Mouse (Mus musculus) lung, embryonic 16.5 days (tissue): ENCODE results near the gene Hoxa11. TPM values are rescaled to one million over a fixed set of nuclear protein-coding genes. Genes with fewer than 3 reads are reported as not detected.

Source experiments
- ATAC-seq: fragments of 200-750 bp; cut with Nextera tagmentation; 2 replicates; pipeline ENCODE4 v1.8.0; 2017; ENCODE audit warnings: low read depth, mild to moderate bottlenecking, moderate library complexity
- H3K27ac ChIP-seq: fragments of 300-500 bp; sonication (generic); 2 replicates; pipeline ENCODE4 v1.5.1; 2014; ENCODE audit warnings: mild to moderate bottlenecking, control low read depth, low read length
- H3K27me3 ChIP-seq: fragments of 300-500 bp; sonication (generic); 2 replicates; pipeline ENCODE4 v1.6.1; 2014; ENCODE audit warnings: low read depth, low read length, mixed read lengths; ENCODE audit not compliant: control insufficient read depth, insufficient read depth
- H3K36me3 ChIP-seq: fragments of 300-500 bp; sonication (generic); 2 replicates; pipeline ENCODE4 v1.6.1; 2014; ENCODE audit warnings: low read length; ENCODE audit not compliant: control insufficient read depth, insufficient read depth
- H3K4me1 ChIP-seq: fragments of 300-500 bp; sonication (generic); replicated peaks from 2 replicates; pipeline ENCODE4 v1.6.1; 2014; ENCODE audit warnings: low read length, mixed read lengths; ENCODE audit not compliant: control insufficient read depth, insufficient read depth
- H3K4me2 ChIP-seq: fragments of 300-500 bp; sonication (generic); 2 replicates; pipeline ENCODE4 v1.6.1; 2014; ENCODE audit warnings: low read depth, low read length, control low read depth
- H3K4me3 ChIP-seq: fragments of 300-500 bp; sonication (generic); 2 replicates; pipeline ENCODE4 v1.5.1; 2014; ENCODE audit warnings: mild to moderate bottlenecking, low read length, control low read depth
- H3K9ac ChIP-seq: fragments of 300-500 bp; sonication (generic); 2 replicates; pipeline ENCODE4 v1.6.1; 2014; ENCODE audit warnings: low read length, control low read depth
- H3K9me3 ChIP-seq: fragments of 300-500 bp; sonication (generic); 2 replicates; pipeline ENCODE4 v1.6.1; 2016; ENCODE audit warnings: low read length; ENCODE audit not compliant: control insufficient read depth
- WGBS: fragments of 180-500 bp; shearing (Covaris S2); extraction: QIAGEN DNeasy Blood & Tissue Kit; methylation state at CpG from one replicate; pipeline ENCODE4 v1.1.7; 2014; 5-methylcytosine and 5-hydroxymethylcytosine counted together
- polyA plus RNA-seq: library from polyadenylated mRNA; unstranded; fragments of >200 nt; fragmentation: Nextera tagmentation; extraction: Ambion mirVana; gene quantifications from 2 replicates; pipeline ENCODE4 v1.2.1, GENCODE M21; 2015

The Hoxa11 gene
- polyA plus RNA-seq, 1 experiment from 2014 or later, result not detected

GRCm38 (mm10) chr6:52231885-52232567 lies 13.6 kb downstream of the Hoxa11 start:
- 2% methylated on average over 18 of the region's 18 CpGs for WGBS

GRCm38 (mm10) chr6:52230516-52231165 lies 15.0 kb downstream of the Hoxa11 start, which contains the start of gene Hoxa9:
TSS of gene Hoxa9 (minus strand) at chr6:52231089.
- 2% methylated on average over 20 of the region's 36 CpGs for WGBS
- H3K36me3 ChIP-seq, result no peaks in the 10 kb centered on the region
- no peak within 1 kb of the TSS for H3K27ac ChIP-seq
- H3K27me3 ChIP-seq, result peaks cover 91% of the 10 kb centered on the region
- no peaks in the 10 kb centered on the region for H3K9me3 ChIP-seq
- H3K9ac ChIP-seq, result no peak within 1 kb of the TSS
- no peak within 1 kb of the TSS for H3K4me2 ChIP-seq
- ATAC-seq, result peak; percentile 18; the same call in 1 of the 2 replicates
- peaks cover 7% of the 10 kb centered on the region for H3K4me1 ChIP-seq
- H3K4me3 ChIP-seq, result no peak within 1 kb of the TSS

More at GRCm38 (mm10) chr6:52231885-52232567, 13.6 kb downstream of the Hoxa11 start:
- Histone ChIP-seq H3K9me3 (no peaks in the 10 kb centered on the region), H3K27me3 (peaks cover 91% of the 10 kb centered on the region), H3K4me1 (peaks cover 2% of the 10 kb centered on the region; the same call in 1 of the 2 replicates), H3K9ac (no peak overlapping the region), H3K4me2 (no peak overlapping the region), H3K36me3 (no peaks in the 10 kb centered on the region), H3K4me3 (no peak overlapping the region; the same call in 1 of the 2 replicates), H3K27ac (no peak overlapping the region)
- ATAC-seq, result no peak

GRCm38 (mm10) chr6:52229558-52230416 lies 15.8 kb downstream of the Hoxa11 start:
- Histone ChIP-seq H3K27me3 (peaks cover 91% of the 10 kb centered on the region), H3K27ac (no peak overlapping the region), H3K9me3 (no peaks in the 10 kb centered on the region), H3K4me3 (no peak overlapping the region), H3K4me2 (no peak overlapping the region), H3K4me1 (peaks cover 10% of the 10 kb centered on the region), H3K36me3 (no peaks in the 10 kb centered on the region), H3K9ac (no peak overlapping the region)
- ATAC-seq, result no peak; the same call in 1 of the 2 replicates
- 3% methylated on average over 44 of the region's 44 CpGs for WGBS

- WGBS, result 2% methylated on average over 38 of the region's 38 CpGs
- Histone ChIP-seq H3K4me3 (no peak overlapping the region), H3K9ac (no peak overlapping the region), H3K4me1 (peaks cover 10% of the 10 kb centered on the region), H3K4me2 (no peak overlapping the region), H3K27me3 (peaks cover 91% of the 10 kb centered on the region), H3K27ac (no peak overlapping the region), H3K36me3 (no peaks in the 10 kb centered on the region), H3K9me3 (no peaks in the 10 kb centered on the region)
- no peak for ATAC-seq
Measured at GRCm38 (mm10) chr6:52228475-52229465, 16.8 kb downstream of the Hoxa11 start.

GRCm38 (mm10) chr6:52227470-52228222 lies 18.0 kb downstream of the Hoxa11 start:
- H3K4me3 ChIP-seq, result no peak overlapping the region
- no peak overlapping the region for H3K27ac ChIP-seq
- H3K27me3 ChIP-seq, result peaks cover 92% of the 10 kb centered on the region
- no peak overlapping the region for H3K9ac ChIP-seq
- H3K4me2 ChIP-seq, result no peak overlapping the region
- WGBS, result 5% methylated on average over 11 of the region's 11 CpGs
- no peaks in the 10 kb centered on the region for H3K9me3 ChIP-seq
- no peaks in the 10 kb centered on the region for H3K36me3 ChIP-seq
- peaks cover 10% of the 10 kb centered on the region for H3K4me1 ChIP-seq
- no peak for ATAC-seq

- Histone ChIP-seq H3K9me3 (no peaks in the 10 kb centered on the region), H3K27ac (no peak overlapping the region), H3K4me3 (no peak overlapping the region), H3K9ac (no peak overlapping the region), H3K4me1 (peaks cover 10% of the 10 kb centered on the region), H3K4me2 (no peak overlapping the region), H3K27me3 (peaks cover 92% of the 10 kb centered on the region), H3K36me3 (no peaks in the 10 kb centered on the region)
- 3% methylated on average over 26 of the region's 26 CpGs for WGBS
- ATAC-seq, result no peak
Measured at GRCm38 (mm10) chr6:52226569-52227257, 18.9 kb downstream of the Hoxa11 start.

GRCm38 (mm10) chr6:52225612-52226568 lies 19.7 kb downstream of the Hoxa11 start:
- peak overlapping the region; percentile 32 for H3K4me2 ChIP-seq
- no peaks in the 10 kb centered on the region for H3K9me3 ChIP-seq
- no peak overlapping the region for H3K27ac ChIP-seq
- H3K9ac ChIP-seq, result no peak overlapping the region
- H3K4me3 ChIP-seq, result peak overlapping the region; percentile 19
- no peak for ATAC-seq
- 3% methylated on average over 69 of the region's 69 CpGs for WGBS
- H3K36me3 ChIP-seq, result no peaks in the 10 kb centered on the region
- H3K27me3 ChIP-seq, result peaks cover 95% of the 10 kb centered on the region
- peaks cover 10% of the 10 kb centered on the region for H3K4me1 ChIP-seq
